ENCODE assay signal across 8 mouse cellular contexts in genomic region chr7:27356861-27357594, GRCm38 (mm10). TPM values are rescaled to one million over a fixed set of nuclear protein-coding genes. Genes with fewer than 3 reads are reported as not detected.
DNase-seq lines count a peak whose midpoint lies in the region; ATAC-seq and TF ChIP-seq lines count a peak whose summit lies in the region.
"Had no signal": no experiment of that assay in that cellular context is flagged by ENCODE, and none has a peak within 500 bp of the region (broad histone marks: within the 10 kb centered on the region; RNA-seq: fewer than 3 reads in every experiment).

Gene Gm20479 (minus strand): TSS chr7:27357419.

- TF ChIP-seq CTCF in ES-Bruce4 (IDR thresholded peaks at IDR 0.05; ENCODE audit: low read depth, low read length), result no peak

- H3K4me2 ChIP-seq in midbrain, embryonic 12.5 days (replicated peaks), result peak within 1 kb of the TSS; percentile 78

- TF ChIP-seq POLR2A in ES-Bruce4 (IDR thresholded peaks at IDR 0.05; ENCODE audit: insufficient read depth, low read length), result peak; percentile 6

- DNase-seq in B cell, adult 2 months, result peak; percentile 42 to 49
- peak; percentile 23 to 37 for DNase-seq in heart, adult 9 months (ENCODE audit: low spot score in 2 of 2)
- DNase-seq in kidney, postnatal 14 days, result peak; percentile 57
- no peak for DNase-seq in gastrocnemius, postnatal 10 days
- DNase-seq in right cerebral cortex, adult 2 months (ENCODE audit: low spot score in 2 of 2), result no peak

- peak within 1 kb of the TSS; percentile 65 for H3K27ac ChIP-seq in ES-Bruce4 (ENCODE audit: insufficient read depth, low read length)
- no peak within 1 kb of the TSS for H3K27ac ChIP-seq in midbrain, embryonic 12.5 days (replicated peaks)

- H3K4me1 ChIP-seq in ES-Bruce4 (ENCODE audit: control insufficient read depth, insufficient read depth, low read length), result no peaks in the 10 kb centered on the region
- H3K4me1 ChIP-seq in midbrain, embryonic 12.5 days, result peaks cover 20% of the 10 kb centered on the region

- H3K9me3 ChIP-seq in ES-Bruce4 (replicated peaks; ENCODE audit: control insufficient read depth, insufficient read depth, low read length, poor library complexity, severe bottlenecking), result no peaks in the 10 kb centered on the region
- H3K9me3 ChIP-seq in midbrain, embryonic 12.5 days, result no peaks in the 10 kb centered on the region

- H3K9ac ChIP-seq in ES-Bruce4 (ENCODE audit: low read depth, poor library complexity, severe bottlenecking), result peak within 1 kb of the TSS; percentile 78
- peak within 1 kb of the TSS; percentile 28; the same call in 1 of the 2 replicates for H3K9ac ChIP-seq in midbrain, embryonic 12.5 days (replicated peaks)

- 0 out of 2 replicates have a peak, but pooled peaks cover 3% of the 10 kb centered on the region for H3K36me3 ChIP-seq in ES-Bruce4 (ENCODE audit: control insufficient read depth, insufficient read depth, low read length, poor library complexity, severe bottlenecking)
- no peaks in the 10 kb centered on the region for H3K36me3 ChIP-seq in midbrain, embryonic 12.5 days

- H3K4me3 ChIP-seq in ES-Bruce4 (ENCODE audit: low read depth, low read length), result peak within 1 kb of the TSS; percentile 75
- peak within 1 kb of the TSS; percentile 79 for H3K4me3 ChIP-seq in midbrain, embryonic 12.5 days

- no peak for TF ChIP-seq EP300 in ES-Bruce4 (IDR thresholded peaks at IDR 0.05; ENCODE audit: insufficient read depth, low read depth, low read length)

- ATAC-seq in midbrain, embryonic 12.5 days (ENCODE audit: low FRiP score, low read depth), result no peak

- no peaks in the 10 kb centered on the region for H3K27me3 ChIP-seq in ES-Bruce4 (ENCODE audit: control insufficient read depth, insufficient read depth, low read length, poor library complexity, severe bottlenecking)
- H3K27me3 ChIP-seq in midbrain, embryonic 12.5 days, result peaks cover 27% of the 10 kb centered on the region

- 6% methylated on average over 27 of the region's 27 CpGs for WGBS in midbrain, embryonic 12.5 days

RNA-seq across cellular contexts. Expression of gene Gm20479, which starts in this region (rescaled TPM):
- polyA plus RNA-seq in ES-Bruce4 (2011; ENCODE audit: insufficient read depth, insufficient read length, low read depth, missing spikeins), result 15.8 and 17.1 TPM in 2 replicates
- polyA plus RNA-seq in midbrain, embryonic 12.5 days (2016; fragmentation: Nextera tagmentation; extraction: Ambion mirVana), result 0.87 TPM in 1 of 2 replicates, not detected in the other
- not detected for total RNA-seq in gastrocnemius, postnatal 10 days (2021)
- polyA plus RNA-seq: gonadal fat pad, adult 2 months had no signal

Comparison
In these comparisons a context has a peak if more than half of its experiments do, and no peak if none do; other contexts are left out.
1. DNase-seq: peak in B cell, adult 2 months (2 of 2), heart, adult 9 months (2 of 2) and kidney, postnatal 14 days (single experiment); none in gastrocnemius, postnatal 10 days (single experiment) and right cerebral cortex, adult 2 months (0 of 2).